Mouse (Mus musculus) liver, embryonic 14.5 days (tissue): ENCODE results near the gene Arhgef17.

ENCODE experiments used
- CTCF ChIP-seq: IDR thresholded peaks from 2 replicates; pipeline ENCODE4 v1.5.1; 2016; ENCODE audit warnings: antibody characterized with exemption, low read depth, control low read depth
- EP300 ChIP-seq: IDR thresholded peaks from 2 replicates; pipeline ENCODE4 v1.6.1; 2016; ENCODE audit warnings: antibody characterized with exemption, low read depth

DNA sequence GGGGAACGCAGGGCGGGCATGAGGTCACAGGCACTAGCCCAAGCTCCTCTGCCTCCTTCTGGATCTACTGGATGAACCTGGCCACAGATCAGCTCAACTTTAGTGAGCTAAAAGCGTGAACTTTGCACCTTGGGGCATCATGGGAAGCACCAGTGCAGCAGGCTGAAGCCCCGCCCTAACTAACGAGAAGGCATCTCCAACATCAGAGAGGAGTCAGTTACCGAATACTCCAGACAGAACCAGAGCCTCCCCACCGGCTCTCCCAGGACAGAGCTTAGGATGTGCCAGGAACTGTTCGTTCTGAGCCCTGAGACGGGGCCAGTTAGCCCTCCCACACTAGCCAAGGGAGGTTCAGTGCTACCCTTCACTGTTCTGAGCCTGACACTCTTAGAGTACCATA, 35.9 kb upstream of the Arhgef17 start:
- TF ChIP-seq CTCF (no peak), EP300 (no peak)
